Mouse (Mus musculus) kidney, postnatal 10 days (tissue): Measurements from ENCODE around the gene Fos.

Experiments used
- DNase-seq: peaks from one replicate; pipeline ENCODE4 v3.0.0; 2021; ENCODE audit warnings: mixed read lengths

Gene Fos

DNA sequence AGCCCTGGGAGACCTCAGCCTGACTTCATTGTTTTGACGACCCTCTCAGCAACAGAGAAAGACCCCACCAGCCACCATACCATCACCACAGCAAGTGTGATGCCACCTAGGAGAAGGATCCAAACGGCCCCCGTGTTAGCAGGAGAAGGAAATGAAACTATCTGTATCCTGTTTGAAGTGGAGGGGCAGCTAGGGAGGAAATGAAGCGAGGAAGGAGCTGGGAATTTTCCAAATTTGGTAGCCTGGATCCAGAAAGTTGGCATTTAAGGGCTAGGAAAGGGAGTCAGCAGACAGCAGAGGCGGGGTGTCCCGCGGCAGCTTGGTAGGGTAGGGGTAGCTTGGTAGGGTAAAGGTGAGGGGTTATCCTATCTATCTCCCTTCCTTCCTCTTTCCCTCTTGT, 10.9 kb upstream of the Fos start:
- DNase-seq: peak; percentile 35

DNA sequence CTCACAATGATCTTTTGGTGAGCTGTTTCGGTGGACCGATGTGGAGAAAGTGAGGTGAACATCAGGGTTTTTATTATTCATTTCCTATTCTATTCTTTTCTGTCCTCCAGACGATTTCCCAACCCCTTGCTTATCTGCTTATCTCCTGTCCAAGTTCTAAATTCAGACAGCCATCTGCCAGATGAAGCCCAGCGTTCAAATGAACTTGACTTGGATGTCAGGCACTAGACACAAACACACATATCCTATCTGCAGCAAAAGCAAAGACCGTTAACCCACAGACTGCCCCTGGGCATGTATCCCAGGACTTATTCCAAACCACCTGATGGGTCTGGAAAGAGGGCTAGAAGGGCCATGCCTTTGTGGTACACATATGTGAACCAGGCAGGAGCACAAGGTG, 9.3 kb upstream of the Fos start:
- no peak for DNase-seq

DNA sequence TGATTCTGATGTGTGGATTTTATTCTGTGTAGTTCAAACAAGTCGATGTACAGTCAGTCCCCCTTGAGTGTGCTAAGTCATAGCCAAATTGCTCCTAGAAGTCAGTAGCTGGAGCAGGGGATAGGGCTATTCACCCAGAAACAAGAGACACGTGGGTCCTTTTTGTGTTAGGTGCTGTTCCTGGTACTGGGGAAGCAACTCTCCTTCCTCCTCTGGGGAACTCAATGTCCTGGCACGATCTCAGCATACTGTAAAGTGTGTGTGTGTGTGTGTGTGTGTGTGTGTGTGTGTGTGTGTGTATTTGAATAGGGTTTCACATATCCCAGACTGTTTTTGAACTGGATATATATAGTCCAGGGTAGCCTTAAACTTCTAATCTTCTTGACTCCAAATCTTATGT, 8.8 kb upstream of the Fos start:
- no peak for DNase-seq

DNA sequence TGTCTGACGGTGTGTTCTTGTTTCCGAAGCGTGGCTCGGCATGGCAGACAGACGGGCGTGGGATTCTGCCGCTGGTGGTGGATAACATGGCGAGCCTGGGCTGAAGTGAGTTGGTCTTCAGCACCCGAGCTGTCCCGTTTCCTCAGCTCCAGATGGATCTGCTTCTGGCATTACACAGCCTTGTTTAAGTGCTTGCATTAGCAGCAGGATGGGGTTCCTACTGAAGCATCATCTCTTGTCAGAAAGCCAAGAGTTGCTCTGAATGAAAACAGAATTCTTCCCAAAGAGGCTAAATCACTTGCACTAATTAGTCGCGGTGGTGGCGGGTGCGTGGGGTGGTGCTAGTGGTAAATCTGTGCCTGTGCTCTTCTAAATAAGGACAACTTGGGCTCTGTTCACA, 5.8 kb upstream of the Fos start:
- peak; percentile 37 for DNase-seq

DNA sequence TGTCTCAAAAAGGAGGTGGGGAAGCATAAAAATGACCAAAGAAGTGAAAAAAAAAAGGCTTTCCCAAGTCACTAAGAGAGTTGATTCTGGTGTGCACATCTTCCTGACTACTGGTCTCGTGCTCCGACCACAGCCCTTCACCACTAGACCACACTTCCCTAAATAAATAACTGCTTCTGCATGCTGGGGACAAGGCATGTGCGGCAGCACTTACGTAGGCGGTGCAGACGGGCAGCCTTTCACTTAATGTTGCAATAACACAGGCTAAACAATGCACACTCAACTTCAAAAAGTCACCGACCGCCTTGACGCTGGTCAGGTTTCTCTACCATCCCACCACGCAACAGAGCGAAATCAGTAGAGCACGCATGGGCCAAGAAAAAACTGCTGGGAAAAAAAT, 5.0 kb upstream of the Fos start:
- no peak for DNase-seq

DNA sequence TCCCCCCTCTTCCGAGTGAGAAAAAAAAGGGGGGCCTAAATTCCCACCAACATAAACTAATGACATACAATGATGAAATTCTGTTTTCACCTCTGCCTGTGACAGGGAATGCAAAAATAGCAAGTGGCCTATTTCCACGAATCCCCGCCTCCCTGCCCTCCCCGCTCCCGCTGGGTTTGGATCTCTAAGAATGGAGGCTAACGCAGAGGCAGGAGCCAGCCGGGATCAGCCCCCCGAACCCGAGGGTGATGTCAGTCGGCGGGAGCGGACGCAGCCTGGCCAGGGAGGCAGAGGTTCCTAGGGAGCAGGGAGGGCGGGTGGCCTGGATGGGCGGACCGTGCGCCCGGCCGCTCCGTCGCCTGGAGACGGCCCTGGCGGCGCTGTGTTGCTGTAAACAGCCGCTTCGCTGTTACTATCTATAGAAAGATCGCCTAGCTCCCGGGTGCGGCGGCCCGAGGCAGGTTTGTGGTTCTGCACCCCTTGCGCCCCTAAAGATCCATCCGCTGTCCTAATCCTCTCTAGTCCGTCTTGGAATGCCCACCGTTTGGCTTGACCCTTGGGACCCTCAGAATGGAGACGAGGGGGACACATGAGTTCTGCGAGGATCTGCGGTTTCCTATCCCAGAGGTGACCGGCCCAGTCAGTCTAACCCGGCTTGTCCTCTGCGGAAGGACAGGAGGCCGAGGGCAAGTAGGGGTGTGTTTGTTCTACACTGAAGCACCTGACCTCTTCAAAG, 1.6 kb upstream of the Fos start:
- DNase-seq: peak; percentile 88

DNA sequence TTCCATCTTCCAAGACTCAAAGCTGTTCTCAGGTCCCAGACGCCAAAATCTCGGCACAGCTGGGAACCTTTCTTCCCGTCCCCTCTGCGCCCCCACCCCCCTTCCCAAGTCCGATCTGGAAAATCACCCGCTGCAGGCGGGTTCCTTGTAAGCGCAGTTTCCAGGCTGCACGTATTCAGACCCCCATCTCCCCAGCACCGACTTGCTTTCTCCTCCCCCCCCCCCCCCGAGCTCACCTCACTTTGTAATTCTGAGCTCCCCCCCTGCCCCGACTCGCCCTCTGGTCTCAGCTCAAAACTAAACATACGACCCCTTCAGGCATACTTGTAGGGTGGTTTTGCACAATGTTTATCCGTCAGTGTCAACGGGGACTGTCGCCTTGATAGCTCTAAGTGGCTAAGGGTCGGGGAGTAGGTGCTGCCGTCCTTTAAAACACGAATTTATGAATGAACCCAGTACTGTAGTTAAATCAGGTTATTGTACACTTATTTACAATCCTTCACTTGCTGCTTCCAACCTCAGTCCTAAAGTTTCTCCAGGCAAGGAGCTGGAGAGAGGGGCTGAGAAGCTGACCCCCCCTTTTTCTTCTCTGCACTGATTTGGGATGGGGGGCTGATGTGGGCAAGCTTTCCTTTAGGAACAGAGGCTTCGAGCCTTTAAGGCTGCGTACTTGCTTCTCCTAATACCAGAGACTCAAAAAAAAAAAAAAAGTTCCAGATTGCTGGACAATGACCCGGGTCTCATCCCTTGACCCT, 857 bp upstream of the Fos start:
- peak; percentile 55 for DNase-seq

DNA sequence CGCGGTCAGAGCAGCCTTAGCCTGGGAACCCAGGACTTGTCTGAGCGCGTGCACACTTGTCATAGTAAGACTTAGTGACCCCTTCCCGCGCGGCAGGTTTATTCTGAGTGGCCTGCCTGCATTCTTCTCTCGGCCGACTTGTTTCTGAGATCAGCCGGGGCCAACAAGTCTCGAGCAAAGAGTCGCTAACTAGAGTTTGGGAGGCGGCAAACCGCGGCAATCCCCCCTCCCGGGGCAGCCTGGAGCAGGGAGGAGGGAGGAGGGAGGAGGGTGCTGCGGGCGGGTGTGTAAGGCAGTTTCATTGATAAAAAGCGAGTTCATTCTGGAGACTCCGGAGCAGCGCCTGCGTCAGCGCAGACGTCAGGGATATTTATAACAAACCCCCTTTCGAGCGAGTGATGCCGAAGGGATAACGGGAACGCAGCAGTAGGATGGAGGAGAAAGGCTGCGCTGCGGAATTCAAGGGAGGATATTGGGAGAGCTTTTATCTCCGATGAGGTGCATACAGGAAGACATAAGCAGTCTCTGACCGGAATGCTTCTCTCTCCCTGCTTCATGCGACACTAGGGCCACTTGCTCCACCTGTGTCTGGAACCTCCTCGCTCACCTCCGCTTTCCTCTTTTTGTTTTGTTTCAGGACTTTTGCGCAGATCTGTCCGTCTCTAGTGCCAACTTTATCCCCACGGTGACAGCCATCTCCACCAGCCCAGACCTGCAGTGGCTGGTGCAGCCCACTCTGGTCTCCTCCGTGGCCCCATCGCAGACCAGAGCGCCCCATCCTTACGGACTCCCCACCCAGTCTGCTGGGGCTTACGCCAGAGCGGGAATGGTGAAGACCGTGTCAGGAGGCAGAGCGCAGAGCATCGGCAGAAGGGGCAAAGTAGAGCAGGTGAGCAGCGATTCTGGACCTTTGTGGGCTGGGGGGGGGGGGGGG, 875 bp downstream of the Fos start:
- peak; percentile 64 for DNase-seq

DNA sequence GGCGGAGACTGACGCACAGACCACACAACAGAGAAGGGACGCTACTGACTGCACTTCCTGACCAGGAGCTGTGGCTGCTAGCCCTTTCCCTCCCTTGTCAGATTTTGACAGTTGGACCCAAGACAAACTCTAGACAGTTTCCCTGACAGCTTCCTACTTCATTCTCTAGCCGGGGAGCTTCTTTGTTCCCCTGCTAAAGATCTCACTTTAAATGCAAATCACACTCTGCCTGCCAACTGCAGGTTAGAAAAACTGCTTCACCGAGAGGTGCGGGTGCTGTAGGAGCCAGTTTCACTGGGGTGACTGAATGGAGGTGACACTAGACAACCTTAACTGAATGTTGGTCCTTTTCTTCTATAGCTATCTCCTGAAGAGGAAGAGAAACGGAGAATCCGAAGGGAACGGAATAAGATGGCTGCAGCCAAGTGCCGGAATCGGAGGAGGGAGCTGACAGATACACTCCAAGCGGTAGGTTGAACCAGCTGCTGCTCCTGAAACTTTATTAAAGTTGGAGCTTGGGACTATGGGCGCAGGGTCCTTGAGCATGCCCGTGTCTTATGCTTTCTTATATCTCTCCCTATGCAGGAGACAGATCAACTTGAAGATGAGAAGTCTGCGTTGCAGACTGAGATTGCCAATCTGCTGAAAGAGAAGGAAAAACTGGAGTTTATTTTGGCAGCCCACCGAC, 1.7 kb downstream of the Fos start:
- no peak for DNase-seq

DNA sequence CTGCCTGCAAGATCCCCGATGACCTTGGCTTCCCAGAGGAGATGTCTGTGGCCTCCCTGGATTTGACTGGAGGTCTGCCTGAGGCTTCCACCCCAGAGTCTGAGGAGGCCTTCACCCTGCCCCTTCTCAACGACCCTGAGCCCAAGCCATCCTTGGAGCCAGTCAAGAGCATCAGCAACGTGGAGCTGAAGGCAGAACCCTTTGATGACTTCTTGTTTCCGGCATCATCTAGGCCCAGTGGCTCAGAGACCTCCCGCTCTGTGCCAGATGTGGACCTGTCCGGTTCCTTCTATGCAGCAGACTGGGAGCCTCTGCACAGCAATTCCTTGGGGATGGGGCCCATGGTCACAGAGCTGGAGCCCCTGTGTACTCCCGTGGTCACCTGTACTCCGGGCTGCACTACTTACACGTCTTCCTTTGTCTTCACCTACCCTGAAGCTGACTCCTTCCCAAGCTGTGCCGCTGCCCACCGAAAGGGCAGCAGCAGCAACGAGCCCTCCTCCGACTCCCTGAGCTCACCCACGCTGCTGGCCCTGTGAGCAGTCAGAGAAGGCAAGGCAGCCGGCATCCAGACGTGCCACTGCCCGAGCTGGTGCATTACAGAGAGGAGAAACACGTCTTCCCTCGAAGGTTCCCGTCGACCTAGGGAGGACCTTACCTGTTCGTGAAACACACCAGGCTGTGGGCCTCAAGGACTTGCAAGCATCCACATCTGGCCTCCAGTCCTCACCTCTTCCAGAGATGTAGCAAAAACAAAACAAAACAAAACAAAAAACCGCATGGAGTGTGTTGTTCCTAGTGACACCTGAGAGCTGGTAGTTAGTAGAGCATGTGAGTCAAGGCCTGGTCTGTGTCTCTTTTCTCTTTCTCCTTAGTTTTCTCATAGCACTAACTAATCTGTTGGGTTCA, 2.5 kb downstream of the Fos start:
- no peak for DNase-seq

DNA sequence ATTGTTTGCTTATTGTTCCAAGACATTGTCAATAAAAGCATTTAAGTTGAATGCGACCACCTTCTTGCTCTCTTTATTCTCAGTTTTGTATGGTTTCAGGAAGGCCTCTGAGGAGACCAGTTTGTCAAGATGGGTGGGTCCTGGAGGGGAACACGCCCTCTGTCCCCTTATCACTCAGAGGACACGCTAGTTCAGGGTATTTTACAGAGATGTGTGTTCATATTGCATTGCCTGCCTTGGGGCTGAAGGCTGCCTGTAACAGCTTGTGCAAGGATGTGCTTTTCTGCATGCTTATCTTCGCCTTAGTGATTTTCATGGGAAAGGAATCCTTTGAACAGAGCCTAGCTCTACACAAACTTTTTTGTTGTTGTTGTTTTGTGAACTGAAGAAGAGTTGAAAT, 3.5 kb downstream of the Fos start:
- no peak for DNase-seq

DNA sequence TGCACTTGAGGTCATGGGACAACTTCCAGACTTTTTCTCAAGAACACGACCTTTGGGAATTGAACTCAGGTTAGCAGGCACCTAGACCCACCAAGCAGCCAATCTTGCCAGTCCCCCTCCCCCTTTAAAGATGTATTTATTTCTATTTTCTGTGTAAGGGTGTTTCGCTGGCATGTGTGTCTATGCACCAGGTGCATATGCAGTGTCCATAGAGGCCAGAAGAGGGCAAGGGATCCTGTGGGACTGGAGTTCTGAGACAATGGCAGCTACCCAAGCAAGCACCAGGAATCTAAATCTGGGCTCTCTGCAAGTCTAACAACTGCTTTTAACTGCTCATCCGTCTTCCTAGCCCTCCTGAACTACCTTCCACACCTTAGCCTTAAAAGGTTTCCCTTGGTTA, 4.1 kb downstream of the Fos start:
- DNase-seq: no peak

DNA sequence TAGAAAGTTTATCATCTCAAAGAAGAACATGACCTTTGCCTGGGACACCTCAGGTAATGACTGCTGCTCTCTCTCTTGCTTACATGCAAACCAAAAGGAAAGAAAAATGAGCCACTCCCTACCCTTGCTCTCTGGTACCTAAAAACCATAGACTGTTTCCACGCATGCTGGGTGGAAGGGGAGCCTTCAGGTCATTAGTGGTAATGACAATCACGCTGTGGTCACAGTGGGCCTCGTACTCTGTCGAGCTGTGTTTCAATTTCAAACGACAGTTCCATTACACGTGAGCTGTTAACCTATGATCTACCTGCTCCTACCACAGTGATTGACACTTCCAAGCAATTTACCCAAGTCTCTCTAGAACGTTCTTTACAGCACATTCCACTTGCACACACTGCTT, 5.0 kb downstream of the Fos start:
- DNase-seq: no peak

DNA sequence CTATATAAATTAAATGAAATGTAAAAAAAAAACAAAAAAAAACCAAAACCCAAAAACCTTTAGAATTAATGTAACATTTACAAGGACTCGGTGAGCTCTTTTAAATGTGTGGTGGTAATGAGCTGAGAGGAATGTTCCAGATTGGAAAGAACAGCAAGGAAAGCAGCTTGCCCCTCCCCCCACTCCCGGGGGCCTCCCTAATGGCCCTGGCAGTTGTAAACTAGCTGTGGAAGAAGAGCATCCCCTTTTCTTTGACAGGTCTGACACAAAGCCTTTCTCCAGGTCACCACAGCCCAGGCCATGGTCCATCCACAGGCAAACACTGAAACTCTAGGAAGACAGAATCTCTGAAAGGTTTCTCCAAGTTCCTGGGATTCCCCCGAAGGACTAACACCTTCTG, 5.5 kb downstream of the Fos start:
- DNase-seq: no peak

DNA sequence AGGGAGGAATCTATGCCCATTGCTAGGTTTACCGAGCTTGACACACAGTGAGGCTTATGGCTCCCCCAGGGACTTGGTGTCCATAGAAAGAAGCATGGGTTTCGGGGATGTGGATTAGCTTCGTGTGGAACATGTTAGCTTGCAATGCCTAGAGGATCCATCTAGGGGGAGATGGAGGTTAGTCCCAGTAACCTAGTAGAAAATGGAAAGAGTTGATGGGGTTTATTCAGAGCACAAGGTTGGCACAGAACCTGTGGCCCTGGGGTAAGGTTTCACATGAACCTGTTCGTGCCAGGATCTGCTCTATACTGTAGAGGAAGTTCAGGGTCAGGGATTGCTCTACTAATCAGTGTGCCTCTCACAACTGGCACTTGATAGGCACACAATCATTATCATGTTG, 9.5 kb downstream of the Fos start:
- DNase-seq: no peak

DNA sequence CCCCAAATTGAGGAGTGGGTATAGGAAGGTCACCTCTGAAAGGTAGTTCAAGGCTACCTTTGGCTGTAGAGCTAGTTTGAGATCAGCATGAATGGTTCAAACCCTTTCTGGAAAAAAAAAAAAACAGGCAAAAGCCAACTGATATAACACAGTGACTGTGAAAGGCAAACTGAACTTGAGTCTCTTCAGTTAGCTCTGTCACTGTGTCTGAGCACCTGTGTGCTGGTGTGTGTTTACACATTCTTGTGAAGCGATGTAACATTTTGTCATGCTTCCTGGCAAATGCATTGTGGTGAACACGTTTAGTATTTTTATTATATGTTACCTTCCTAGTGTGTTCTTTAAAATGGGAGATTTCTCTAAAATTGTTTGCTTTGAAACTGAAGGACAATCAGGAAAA, 11.0 kb downstream of the Fos start:
- no peak for DNase-seq

DNA sequence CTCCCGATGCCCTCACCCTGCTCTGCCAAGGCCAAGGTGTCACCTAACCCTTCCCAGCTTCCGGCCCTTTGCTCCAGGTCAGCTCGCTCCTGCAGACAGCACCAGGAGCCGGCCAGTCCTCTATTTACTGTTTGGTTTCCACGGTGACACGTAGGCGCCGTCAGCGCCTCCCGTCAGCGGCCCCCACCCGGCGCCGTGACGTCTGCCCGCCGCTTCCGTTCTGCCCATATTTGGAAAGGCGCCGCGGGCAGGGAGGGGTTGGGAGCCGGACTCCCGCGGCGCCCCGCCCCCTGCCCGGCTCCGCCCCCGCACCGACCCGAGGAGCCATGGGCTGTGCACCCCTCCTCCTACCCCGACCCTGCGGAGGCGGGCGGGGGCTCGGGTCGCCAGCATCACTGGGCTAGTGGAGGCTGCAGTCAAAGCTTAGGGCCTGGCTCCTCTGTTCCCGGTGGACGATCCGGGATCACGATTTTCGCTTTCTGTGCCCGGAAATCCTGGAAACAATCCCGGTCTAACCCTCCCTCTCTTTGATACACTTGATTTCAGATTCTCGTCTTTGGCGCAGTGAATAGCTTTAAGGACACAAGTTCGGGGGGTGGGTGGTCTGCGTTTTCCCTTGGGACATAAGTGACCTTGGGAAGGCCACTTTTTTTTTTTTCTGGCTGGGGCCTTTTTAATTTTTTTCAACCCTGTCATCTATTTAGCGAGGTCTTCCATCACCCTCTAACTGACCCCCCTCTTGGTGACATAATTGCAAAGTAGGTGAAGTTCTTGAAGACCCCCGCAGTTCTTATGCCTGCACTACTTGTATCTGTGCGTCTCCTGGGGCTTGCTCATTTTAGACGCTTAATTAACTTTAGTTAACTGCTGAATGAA, 12.4 kb downstream of the Fos start:
- peak; percentile 98 for DNase-seq

DNA sequence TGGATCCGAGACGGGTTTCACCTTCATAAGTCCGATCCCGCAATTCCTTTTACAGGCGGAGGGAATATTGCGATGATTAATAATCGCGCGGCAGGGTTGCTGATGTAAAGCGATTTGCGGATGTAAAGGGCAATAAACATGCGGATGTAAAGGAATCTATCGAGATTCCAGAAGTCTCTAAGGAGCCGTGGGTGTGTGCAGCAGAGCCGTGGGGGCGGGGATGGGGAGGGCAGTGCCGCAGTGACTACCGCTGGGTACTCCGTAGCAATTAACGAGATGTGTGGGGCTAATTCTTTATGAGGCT, 13.0 kb downstream of the Fos start:
- peak; percentile 58 for DNase-seq

DNA sequence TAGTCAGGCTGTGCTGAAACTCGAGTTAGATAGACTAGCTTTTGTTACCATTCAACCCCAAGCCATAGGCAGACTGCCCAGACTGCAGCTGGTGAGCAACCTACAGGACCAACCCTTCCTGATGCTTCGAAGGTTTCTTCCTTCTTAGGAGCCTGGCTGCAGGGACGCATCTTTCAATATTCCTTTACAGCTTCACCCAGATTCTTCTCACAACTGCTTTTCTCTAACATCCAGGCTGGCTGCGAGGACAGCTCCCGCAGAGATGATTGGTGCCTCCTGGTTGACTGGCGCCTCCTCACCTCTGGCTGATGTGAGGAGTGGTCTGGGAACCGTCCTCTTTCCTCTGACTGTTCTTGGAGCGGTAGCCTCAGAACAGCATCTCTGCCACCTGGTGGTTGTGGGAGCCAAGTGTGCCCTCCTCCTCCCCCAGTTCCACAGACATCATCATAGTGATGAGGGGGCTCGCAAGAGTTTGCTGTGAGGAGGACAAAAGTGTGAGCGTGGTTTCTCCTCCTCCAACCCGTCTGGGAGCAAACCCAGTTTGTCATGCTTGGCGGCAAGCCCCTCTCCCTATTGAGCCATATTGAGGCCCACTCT, 14.0 kb downstream of the Fos start:
- peak; percentile 82 for DNase-seq

DNA sequence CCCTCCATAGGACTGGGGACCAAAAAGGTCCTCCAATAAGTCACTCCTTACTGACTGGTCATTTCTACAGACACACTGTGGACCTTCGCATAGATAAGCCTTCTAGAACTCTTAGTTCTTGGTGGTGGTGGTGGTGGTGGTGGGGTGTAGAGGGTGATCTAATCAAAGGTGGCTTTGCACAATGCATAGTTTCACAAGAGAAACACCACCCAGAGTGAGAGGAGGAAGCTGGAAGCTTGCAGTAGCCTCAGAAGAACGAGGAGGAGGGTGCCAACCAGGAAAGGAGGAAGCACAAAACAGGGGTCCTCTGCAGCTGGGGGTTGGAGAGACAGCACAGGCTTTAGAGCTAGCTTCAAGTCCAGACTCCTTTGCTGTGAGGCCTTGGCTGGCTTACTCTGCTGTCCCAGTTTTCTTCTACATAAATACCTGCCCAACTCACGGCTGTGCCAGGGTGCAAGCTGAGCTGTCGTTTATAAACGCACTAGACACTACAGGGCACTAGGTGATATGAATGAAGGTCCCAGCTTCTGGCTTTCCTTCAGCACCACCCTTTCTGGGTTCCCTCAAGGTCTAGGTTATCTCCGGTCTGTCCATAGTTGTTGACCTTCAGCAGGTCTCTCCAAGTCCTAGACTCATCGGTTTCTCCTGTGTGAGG, 15.7 kb downstream of the Fos start:
- DNase-seq: no peak
